Mouse (Mus musculus) kidney, embryonic 16.5 days (tissue): Measurements from ENCODE around the gene Gm20388. TPM values are rescaled to one million over a fixed set of nuclear protein-coding genes. Genes with fewer than 3 reads are reported as not detected.

Experiments used
- ATAC-seq: fragments of 200-750 bp; cut with Nextera tagmentation; 2 replicates; pipeline ENCODE4 v1.8.0; 2017; ENCODE audit warnings: moderate TSS enrichment; ENCODE audit not compliant: low FRiP score, low TSS enrichment
- H3K27ac ChIP-seq: fragments of 300-500 bp; sonication (generic); 2 replicates; pipeline ENCODE4 v1.5.1; 2014; ENCODE audit warnings: low read length
- H3K27me3 ChIP-seq: fragments of 300-500 bp; sonication (generic); 2 replicates; pipeline ENCODE4 v1.6.1; 2014; ENCODE audit warnings: low read length, control low read depth, mixed read lengths; ENCODE audit not compliant: insufficient read depth
- H3K36me3 ChIP-seq: fragments of 300-500 bp; sonication (generic); 2 replicates; pipeline ENCODE4 v1.6.1; 2014; ENCODE audit warnings: low read length, control low read depth, mixed read lengths; ENCODE audit not compliant: insufficient read depth
- H3K4me1 ChIP-seq: fragments of 300-500 bp; sonication (generic); 2 replicates; pipeline ENCODE4 v1.6.1; 2014; ENCODE audit warnings: low read length, control low read depth, mixed read lengths; ENCODE audit not compliant: insufficient read depth
- H3K4me2 ChIP-seq: fragments of 300-500 bp; sonication (generic); replicated peaks from 2 replicates; pipeline ENCODE4 v1.6.1; 2014; ENCODE audit warnings: low read depth, low read length
- H3K4me3 ChIP-seq: fragments of 300-500 bp; sonication (generic); 2 replicates; pipeline ENCODE4 v1.5.1; 2014; ENCODE audit warnings: mild to moderate bottlenecking, low read length
- H3K9ac ChIP-seq: fragments of 300-500 bp; sonication (generic); replicated peaks from 2 replicates; pipeline ENCODE4 v1.6.1; 2014; ENCODE audit warnings: low read length
- H3K9me3 ChIP-seq: fragments of 300-500 bp; sonication (generic); 2 replicates; pipeline ENCODE4 v1.6.1; 2016; ENCODE audit warnings: low read length, control low read depth
- WGBS: fragments of 180-500 bp; shearing (Covaris S2); extraction: QIAGEN DNeasy Blood & Tissue Kit; methylation state at CpG from one replicate; pipeline ENCODE4 v1.1.7; 2014; 5-methylcytosine and 5-hydroxymethylcytosine counted together
- polyA plus RNA-seq: library from polyadenylated mRNA; unstranded; fragments of >200 nt; fragmentation: Nextera tagmentation; extraction: Ambion mirVana; gene quantifications from 2 replicates; pipeline ENCODE4 v1.2.1, GENCODE M21; 2015

The Gm20388 gene
- polyA plus RNA-seq, 1 experiment from 2014 or later, result 7.7 TPM

DNA sequence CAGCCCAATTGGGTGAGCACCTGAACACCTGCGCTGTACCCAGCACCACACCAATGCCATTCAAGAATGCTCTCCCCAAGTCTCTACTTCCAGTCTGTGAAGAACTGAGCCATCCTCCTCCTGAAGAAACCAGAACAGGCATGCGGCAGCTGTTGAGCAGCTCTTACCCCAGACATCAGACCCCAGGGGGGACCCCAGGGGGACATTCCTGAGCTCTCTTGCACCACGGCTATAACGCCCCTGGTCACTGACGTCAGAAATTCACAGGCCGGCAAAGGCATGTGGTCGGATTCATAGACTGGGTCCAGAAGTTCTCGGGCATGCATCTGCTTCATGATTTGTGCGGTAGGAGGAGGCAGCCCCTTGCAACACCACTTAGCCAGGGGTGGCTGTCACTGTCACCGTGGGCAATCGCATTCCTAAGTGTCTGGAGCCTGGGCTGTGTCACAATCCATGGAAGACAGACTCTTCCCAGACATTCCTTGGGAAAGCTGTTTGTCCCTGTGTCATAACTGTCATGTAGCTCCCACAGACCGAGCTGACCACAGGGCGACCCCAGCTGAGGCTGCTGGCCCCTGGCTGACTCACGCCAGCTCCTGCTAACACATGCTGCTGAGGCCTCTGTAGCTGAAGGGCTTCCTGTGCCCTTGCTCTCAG is 2256.7 kb downstream of the Gm20388 start:
- Histone ChIP-seq H3K9me3 (no peaks in the 10 kb centered on the region), H3K27ac (no peak overlapping the region), H3K4me1 (no peaks in the 10 kb centered on the region), H3K4me2 (no peak overlapping the region), H3K36me3 (no peaks in the 10 kb centered on the region), H3K9ac (no peak overlapping the region), H3K27me3 (no peaks in the 10 kb centered on the region), H3K4me3 (no peak overlapping the region)
- WGBS, result 62% methylated on average over 14 of the region's 14 CpGs
- ATAC-seq, result no peak

DNA sequence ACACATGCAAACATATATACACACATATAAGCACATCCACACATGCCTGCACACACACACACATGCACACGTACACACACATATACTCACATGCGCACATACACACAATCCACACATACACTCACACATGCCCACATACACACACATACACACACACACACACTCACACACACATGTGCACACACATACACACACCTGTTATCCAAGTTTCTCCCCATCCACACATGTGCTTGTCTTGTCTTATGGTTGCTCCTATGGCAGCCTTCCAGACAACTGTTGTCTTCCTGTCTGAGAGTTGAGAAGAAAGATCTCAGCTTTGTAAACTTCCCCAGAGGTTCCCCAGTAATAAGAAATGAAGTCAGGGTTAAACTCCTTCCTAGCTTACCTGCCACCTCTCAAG is 2258.8 kb downstream of the Gm20388 start:
- H3K27ac ChIP-seq, result no peak overlapping the region
- H3K4me1 ChIP-seq, result no peaks in the 10 kb centered on the region
- no peak overlapping the region for H3K4me2 ChIP-seq
- no peak for ATAC-seq
- H3K9me3 ChIP-seq, result no peaks in the 10 kb centered on the region
- 98% methylated on average over 2 of the region's 2 CpGs for WGBS
- H3K36me3 ChIP-seq, result no peaks in the 10 kb centered on the region
- no peaks in the 10 kb centered on the region for H3K27me3 ChIP-seq
- no peak overlapping the region for H3K9ac ChIP-seq
- H3K4me3 ChIP-seq, result no peak overlapping the region

DNA sequence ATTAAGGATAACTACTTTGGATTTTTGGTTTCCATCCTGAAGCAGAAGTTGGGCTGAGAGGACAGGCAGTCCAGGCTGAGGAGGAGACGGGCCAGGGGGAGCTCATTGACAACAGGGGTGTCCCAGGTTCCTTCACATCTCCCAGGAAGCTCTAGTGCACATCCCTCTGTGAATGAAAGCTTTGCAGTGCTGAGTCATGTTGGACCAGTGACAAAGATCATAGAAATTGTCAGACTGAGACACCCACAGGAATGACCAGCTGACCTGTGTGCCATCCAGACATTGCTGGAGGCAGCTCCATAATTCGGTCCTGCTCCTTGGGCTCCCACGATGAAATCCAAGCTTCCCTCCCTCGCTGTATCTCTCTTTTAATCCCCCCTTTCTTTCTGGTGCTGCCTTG is 2261.2 kb downstream of the Gm20388 start:
- Histone ChIP-seq H3K9me3 (no peaks in the 10 kb centered on the region), H3K4me3 (no peak overlapping the region), H3K36me3 (no peaks in the 10 kb centered on the region), H3K27me3 (no peaks in the 10 kb centered on the region), H3K4me2 (no peak overlapping the region), H3K4me1 (no peaks in the 10 kb centered on the region), H3K27ac (no peak overlapping the region), H3K9ac (no peak overlapping the region)
- 55% methylated on average over 4 of the region's 4 CpGs for WGBS
- no peak for ATAC-seq

DNA sequence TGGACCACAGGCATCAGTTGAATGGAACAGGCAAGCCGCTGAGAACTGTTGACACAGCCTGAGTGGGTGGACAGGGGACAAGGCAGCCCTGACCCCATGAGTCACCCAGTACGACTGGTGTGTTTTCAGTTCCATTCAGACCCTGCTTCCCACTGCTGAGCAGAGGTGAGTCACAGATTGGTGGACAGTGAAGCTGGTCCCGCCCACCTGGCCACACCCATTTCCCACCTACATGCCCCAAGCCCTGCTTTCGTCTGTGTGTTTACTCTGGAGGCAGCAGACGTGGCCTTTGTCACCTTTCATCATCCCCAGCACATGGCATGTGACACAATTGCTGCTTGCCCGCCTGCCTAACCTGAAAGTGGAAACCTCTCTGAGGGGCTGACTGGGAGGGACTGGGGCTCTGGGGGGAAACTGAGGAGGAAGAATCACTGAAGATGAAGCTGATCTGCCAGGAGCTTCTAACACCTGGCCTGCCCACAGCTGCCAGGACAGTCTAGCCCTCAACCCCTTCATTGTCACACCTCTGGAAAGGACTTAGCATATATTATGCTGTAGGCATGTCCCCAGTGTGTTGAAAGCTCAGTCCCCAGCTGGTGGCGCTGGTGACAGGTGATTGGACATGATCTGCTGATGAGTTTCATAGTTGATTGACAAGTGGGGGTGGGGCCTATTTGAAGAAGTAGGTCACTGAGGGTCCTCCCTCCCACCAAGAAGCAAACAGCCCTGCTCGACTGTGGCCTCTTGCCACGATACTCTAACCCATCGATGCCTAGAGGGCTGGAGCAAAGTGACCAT is 2263.7 kb downstream of the Gm20388 start:
- H3K4me3 ChIP-seq, result no peak overlapping the region
- no peaks in the 10 kb centered on the region for H3K4me1 ChIP-seq
- ATAC-seq, result 0 out of 2 replicates have a peak, but pooled peaks have one; percentile 29
- no peak overlapping the region for H3K4me2 ChIP-seq
- H3K9me3 ChIP-seq, result no peaks in the 10 kb centered on the region
- no peaks in the 10 kb centered on the region for H3K27me3 ChIP-seq
- no peak overlapping the region for H3K27ac ChIP-seq
- 32% methylated on average over 10 of the region's 10 CpGs for WGBS
- H3K36me3 ChIP-seq, result no peaks in the 10 kb centered on the region
- no peak overlapping the region for H3K9ac ChIP-seq

DNA sequence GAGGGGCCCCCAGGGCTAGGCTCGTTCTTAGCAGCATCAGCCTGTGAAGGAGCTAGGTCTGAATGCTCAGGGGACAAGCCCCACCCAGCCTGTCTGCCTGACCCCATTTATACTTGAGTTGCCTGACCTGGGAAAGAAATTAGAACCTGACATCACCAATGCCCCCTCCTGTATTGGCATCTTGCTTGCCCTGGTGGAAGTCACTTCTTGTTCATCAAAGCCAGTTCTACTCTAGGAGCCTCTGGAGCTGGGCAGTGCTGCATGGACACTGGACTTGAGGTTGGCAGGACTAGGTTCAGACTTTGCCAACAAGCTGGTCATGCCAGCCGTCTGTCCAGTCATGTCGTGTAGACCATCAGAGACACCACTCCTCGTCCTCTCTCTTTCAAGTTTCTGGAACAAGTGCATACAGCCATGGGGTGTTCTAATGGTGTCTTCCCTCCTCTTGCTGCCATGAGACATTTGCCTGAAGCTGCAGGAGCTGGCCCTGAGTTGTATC is 2267.8 kb downstream of the Gm20388 start:
- Histone ChIP-seq H3K4me1 (no peaks in the 10 kb centered on the region), H3K27ac (no peak overlapping the region), H3K4me2 (no peak overlapping the region), H3K27me3 (no peaks in the 10 kb centered on the region), H3K9ac (no peak overlapping the region), H3K4me3 (no peak overlapping the region), H3K36me3 (no peaks in the 10 kb centered on the region), H3K9me3 (no peaks in the 10 kb centered on the region)
- ATAC-seq, result no peak
- 78% methylated on average over 4 of the region's 4 CpGs for WGBS

DNA sequence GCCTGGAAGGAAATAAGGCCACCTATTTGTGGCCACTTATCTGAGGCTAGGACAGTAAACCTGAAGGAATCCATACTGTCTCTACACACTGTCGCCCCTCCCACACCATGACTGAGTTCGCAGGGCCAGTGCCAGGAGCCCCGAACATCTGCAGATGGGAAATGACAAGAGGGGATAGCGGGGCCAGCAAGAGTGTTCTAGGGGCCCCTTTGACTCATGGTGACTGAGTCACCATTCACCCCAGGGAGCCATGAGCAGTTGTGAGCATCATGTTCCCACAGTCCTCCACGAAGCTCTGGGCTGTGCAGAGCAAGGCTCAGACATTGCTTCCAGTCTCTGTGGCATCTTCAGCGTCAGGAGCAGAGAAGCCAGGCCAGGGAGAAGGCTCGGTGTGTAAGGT is 2268.7 kb downstream of the Gm20388 start:
- Histone ChIP-seq H3K27me3 (no peaks in the 10 kb centered on the region), H3K4me1 (no peaks in the 10 kb centered on the region), H3K9me3 (no peaks in the 10 kb centered on the region), H3K36me3 (no peaks in the 10 kb centered on the region), H3K9ac (no peak overlapping the region), H3K27ac (no peak overlapping the region), H3K4me2 (no peak overlapping the region), H3K4me3 (no peak overlapping the region)
- no peak for ATAC-seq
- 70% methylated on average over 7 of the region's 7 CpGs for WGBS

DNA sequence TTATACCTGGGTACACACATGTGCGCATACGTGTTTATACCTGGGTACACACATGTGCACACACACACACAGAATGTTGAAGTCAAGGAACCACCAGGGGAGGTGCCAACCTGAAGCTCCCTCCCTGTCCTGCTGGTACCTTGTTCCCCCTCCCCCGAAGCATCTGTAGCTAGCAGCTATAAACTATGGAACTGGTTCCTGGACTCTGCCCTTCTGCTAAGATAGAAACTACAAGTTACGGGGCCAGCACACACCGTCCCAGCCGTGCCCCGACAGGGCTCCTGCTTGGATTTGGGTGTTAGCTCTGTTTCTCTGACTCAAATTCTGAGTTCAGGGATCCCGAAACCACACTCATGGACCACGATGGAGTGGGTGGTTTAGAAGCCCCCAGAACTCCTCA is 2269.5 kb downstream of the Gm20388 start:
- WGBS, result 91% methylated on average over 9 of the region's 9 CpGs
- Histone ChIP-seq H3K9ac (no peak overlapping the region), H3K4me1 (no peaks in the 10 kb centered on the region), H3K27ac (no peak overlapping the region), H3K27me3 (no peaks in the 10 kb centered on the region), H3K4me3 (no peak overlapping the region), H3K4me2 (no peak overlapping the region), H3K36me3 (no peaks in the 10 kb centered on the region), H3K9me3 (no peaks in the 10 kb centered on the region)
- no peak for ATAC-seq

DNA sequence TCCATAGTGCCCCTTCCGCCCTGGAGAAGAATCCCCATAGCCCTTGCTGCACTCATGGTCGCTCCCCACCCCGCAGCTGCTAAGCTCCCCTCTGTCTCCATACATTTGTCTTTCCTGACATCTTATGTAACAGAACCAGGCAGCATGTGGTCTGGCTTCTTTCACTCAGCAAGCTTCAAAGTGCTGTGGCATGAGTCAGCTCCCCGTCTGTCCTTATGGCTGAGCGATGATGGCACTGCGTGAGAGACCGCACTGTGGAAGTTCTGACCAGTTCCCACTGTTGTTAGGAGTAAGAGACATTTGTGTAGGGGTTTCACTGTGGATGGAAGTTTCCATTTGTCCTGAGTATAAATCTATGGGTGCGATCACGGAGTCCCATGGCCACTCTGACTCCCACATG is 2270.8 kb downstream of the Gm20388 start:
- H3K9ac ChIP-seq, result no peak overlapping the region
- H3K4me1 ChIP-seq, result no peaks in the 10 kb centered on the region
- H3K27ac ChIP-seq, result no peak overlapping the region
- 44% methylated on average over 9 of the region's 9 CpGs for WGBS
- H3K27me3 ChIP-seq, result no peaks in the 10 kb centered on the region
- ATAC-seq, result no peak
- no peaks in the 10 kb centered on the region for H3K36me3 ChIP-seq
- no peak overlapping the region for H3K4me3 ChIP-seq
- no peaks in the 10 kb centered on the region for H3K9me3 ChIP-seq
- H3K4me2 ChIP-seq, result no peak overlapping the region

DNA sequence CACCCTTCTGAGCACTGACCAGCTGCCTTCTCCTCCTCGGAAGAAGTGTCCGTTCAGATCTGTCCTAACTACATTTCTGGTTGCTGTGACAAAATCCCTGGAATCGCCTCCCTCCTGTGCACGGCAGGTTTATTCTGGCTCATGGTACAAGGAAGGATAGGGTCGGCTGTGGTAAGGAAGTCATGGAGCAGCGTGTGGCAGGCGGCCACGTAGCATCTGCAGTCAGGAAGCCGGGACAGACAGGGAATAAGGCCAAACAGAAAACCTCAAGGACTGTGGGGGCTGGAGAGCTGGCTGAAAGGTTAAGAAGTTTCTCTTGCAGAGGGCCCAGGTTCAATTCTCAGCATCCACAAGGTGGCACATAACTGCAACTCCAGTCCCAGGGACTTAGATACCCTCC is 2271.3 kb downstream of the Gm20388 start:
- H3K27me3 ChIP-seq, result no peaks in the 10 kb centered on the region
- H3K36me3 ChIP-seq, result no peaks in the 10 kb centered on the region
- no peak overlapping the region for H3K4me3 ChIP-seq
- H3K9ac ChIP-seq, result no peak overlapping the region
- no peak overlapping the region for H3K27ac ChIP-seq
- no peak overlapping the region for H3K4me2 ChIP-seq
- ATAC-seq, result no peak
- H3K9me3 ChIP-seq, result no peaks in the 10 kb centered on the region
- H3K4me1 ChIP-seq, result no peaks in the 10 kb centered on the region
- 32% methylated on average over 9 of the region's 9 CpGs for WGBS

DNA sequence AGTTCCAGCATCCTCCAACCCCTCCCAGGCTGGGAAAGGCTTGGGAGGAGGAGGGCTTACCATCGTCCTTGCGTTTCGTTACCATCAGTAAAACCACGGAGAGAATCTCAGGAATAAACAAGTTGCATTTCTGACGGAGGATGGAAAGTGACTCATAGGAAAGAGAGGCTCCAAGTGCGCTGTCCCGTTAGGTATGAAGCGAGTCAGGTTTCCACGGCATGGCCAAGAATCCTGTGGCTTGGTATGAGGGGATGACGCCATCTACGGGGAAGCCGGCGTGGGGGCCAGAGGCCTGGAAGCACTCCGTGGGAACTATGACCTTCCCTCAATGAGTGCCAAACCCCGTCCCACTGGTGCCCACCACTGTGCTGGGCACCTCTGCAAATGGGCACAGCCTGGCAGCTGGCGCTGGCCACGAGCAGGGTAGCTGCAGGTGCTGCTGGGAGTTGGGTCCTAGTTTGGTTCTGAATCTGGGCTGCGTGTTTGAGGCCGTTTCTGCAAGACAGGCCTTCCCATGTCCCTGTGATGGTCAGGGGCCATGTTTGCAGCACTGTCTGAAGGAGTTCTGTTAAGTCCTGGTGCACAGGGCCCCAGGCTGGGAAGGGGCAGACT is 2275.8 kb downstream of the Gm20388 start:
- Histone ChIP-seq H3K9ac (no peak overlapping the region), H3K27ac (no peak overlapping the region), H3K4me3 (no peak overlapping the region), H3K9me3 (no peaks in the 10 kb centered on the region), H3K4me1 (peaks cover 14% of the 10 kb centered on the region; the same call in 1 of the 2 replicates), H3K4me2 (no peak overlapping the region), H3K36me3 (no peaks in the 10 kb centered on the region), H3K27me3 (no peaks in the 10 kb centered on the region)
- 90% methylated on average over 19 of the region's 19 CpGs for WGBS
- no peak for ATAC-seq
